Mouse (Mus musculus) brown adipose tissue, adult 24 weeks (tissue): ENCODE measurements at regions not wholly inside any gene's neighbourhood (a gene's known extent, or its start where the extent isn't known, plus 50 kb on each side); places are given as distances from the start of the nearest gene placed in this dataset.

Source experiments
- H3K27ac ChIP-seq: fragments of 200-500 bp; replicated peaks from 2 replicates; pipeline ENCODE4 v1.5.1; 2012; ENCODE audit warnings: low read depth, mild to moderate bottlenecking, low read length
- H3K4me1 ChIP-seq: fragments of 200-500 bp; 2 replicates; pipeline ENCODE4 v1.6.1; 2012; ENCODE audit warnings: low read length, mixed read lengths; ENCODE audit not compliant: control insufficient read depth, insufficient read depth, insufficient read length
- H3K4me3 ChIP-seq: fragments of 200-500 bp; 2 replicates; pipeline ENCODE4 v1.5.1; 2012; ENCODE audit warnings: low read depth, mild to moderate bottlenecking, low read length, moderate library complexity; ENCODE audit not compliant: insufficient read depth

DNA sequence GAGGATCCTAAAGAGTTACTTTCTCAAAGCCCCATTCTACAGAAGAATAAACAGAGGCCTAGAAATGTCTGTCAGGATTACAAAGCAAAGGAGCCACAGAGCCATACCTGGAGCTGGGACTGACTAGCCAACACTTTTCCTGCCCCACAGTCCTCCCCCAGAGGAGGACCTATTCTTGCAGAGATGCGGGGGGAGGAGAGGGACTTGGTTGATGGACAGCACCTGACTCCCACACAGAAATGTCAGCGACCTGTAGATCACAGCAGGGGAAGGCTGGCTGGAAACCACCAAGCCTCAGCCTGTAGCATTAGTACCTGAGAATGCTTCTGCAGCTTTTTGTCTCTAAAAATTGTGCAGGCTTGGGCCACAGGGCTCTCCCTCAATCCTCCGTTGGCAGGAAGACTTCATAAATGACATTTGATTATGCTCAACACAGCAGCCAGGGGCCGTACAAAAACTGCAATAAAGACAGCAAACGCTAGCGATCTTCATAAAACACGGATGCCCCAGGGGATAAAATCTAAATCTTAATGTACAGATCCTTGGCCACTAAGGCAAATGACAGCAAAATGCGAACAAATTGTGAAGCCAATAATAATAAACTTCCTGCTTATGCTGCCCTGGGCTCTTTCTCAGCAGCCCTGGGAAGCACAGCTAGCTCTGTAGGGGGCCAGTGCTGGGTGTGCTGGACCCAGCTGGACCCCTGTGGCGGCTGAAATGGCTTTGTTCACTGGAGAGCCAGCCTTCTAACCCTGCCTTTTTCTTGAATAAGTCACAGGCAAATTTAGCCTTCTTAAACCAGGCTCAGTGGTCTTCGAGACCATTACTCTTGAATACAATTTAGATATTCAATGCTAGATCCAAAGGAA is 489.4 kb upstream of the Camk1g start:
- H3K27ac ChIP-seq: no peak overlapping the region
- H3K4me3 ChIP-seq: no peak overlapping the region
- H3K4me1 ChIP-seq: no peaks in the 10 kb centered on the region

DNA sequence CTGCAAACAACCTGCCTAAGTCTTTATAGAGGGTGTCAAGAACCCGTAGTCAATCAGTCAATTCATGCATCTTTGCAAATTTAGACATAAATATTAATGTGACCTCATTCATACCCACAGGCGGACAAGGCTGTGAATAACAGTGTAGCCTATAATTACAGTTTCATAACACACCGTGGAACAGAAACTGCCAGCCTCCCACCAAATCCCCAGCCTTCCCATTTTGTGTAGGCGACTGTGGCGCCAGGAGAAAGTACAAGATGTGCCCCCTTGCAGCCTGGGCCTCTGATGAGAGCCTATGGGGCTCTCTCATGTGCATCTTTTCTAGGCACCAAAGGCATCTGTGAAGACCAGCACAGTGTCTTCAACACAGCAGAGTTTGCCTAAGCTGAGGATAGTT is 477.8 kb upstream of the Camk1g start:
- Histone ChIP-seq H3K4me1 (no peaks in the 10 kb centered on the region), H3K4me3 (no peak overlapping the region), H3K27ac (no peak overlapping the region)

DNA sequence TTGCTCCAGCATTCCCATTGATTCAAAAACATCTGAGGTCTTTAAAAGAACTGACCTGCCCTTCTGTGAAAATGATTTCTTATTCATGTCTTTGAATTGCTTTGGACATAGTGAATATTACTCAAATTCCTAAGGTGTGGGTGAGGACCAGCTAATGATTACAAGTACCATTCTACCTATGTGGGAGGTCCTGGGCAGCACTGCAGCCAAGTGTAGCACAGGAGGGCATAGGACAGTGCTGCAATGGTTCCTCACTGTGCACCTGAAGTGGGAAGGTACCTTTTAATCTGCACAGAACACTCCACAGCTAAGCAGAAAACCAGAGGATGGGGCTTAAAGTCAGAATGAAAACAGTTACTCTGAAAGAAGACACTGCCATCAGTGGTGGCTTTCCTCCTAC is 474.8 kb upstream of the Camk1g start:
- Histone ChIP-seq H3K4me1 (no peaks in the 10 kb centered on the region), H3K4me3 (no peak overlapping the region), H3K27ac (no peak overlapping the region)

DNA sequence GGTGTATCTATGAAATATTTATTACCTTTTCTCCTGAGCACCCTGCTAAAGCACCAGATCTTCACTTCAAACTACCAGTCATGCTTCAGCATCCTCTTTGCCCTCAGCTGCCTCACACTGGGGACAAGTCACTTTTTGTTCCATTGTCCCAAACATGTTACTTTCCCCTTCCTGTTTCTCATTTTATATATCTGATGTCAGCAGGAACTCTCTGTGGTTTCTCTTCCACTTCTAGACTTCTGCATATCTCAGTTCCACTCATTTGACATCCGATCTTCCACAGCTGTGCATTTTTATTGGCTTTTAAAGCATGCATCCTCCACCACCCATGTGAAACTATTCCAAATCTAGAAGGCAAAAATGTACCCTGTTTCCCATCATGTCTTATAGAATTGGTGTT is 474.4 kb upstream of the Camk1g start:
- Histone ChIP-seq H3K27ac (no peak overlapping the region), H3K4me1 (no peaks in the 10 kb centered on the region), H3K4me3 (no peak overlapping the region)

DNA sequence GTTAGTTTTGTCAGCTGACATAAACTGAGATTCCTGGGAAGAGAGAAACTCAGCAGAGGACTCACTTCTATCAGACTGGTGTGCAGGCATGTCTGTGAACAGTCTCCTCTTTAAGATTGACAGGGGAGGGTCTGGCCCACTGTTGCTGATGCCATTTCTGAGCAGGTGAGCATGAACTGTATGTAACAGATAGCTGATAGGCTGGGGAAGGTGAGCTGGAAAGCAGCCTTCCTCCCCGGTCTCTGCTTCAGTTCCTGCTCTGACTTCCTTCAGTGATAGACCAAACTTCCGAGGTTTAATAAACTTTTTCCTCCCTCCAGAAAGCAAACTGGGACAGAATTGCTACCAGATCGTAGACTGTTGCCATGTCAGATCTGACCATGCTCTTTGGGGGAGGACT is 430.9 kb upstream of the Camk1g start:
- Histone ChIP-seq H3K4me3 (no peak overlapping the region), H3K27ac (no peak overlapping the region), H3K4me1 (no peaks in the 10 kb centered on the region)

DNA sequence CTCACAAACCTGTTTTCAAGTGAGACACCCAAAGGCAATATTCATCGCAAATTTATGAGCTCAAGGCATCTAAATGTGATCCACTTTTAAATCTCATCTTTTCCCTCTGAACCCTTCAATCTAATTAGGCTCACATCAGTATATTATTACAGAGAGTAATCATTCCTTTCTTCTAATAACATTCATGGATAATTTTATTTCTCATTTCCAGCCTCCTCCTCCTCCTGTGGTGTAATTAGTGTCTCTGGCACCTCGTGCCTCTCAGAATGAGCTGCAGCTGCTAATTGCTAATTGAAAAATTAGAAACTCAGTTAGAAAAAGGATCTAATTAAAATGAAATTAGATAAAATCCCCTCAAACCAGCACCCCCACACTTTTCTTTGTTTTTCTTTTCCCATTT is 420.5 kb upstream of the Camk1g start:
- Histone ChIP-seq H3K4me3 (no peak overlapping the region), H3K4me1 (no peaks in the 10 kb centered on the region), H3K27ac (no peak overlapping the region)

DNA sequence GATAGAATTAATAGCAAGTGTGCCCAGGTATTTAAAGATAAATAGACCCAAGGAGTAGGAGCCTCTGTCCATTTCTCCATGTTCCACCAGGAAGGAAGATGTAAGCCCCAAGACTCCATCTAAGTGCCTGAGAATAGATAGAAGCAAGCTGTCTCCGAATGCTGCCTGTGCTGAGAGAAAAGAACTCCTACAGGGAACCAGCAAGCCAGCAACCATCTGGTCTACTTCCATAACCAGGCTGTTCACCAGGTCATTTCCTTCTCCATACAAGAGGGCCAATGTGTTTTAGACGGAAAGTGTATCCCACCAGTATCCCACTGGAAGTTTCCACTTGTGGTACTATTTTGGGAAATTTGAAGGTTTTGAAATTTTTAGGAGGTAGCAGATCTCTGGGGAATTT is 418.4 kb upstream of the Camk1g start:
- no peak overlapping the region for H3K27ac ChIP-seq
- H3K4me3 ChIP-seq: no peak overlapping the region
- H3K4me1 ChIP-seq: no peaks in the 10 kb centered on the region

DNA sequence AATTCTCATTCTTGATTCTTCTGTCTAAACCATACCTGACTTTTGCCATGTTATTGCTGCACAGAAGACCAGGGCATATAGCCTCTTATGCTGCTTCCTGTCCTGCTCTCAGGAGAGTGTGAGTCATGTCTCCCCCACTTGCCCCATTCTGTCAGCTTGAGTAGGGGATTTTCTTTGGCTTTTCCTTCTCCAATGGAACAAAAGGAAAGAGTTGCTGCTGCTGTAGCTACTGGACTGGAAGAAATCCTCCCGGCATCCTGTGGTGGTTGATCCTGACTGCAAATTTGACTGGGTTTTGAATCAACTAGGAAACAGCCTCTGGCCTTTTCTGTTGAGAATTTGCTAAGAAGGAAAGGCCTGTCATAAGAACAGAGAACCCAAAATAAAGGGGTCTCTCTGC is 417.3 kb upstream of the Camk1g start:
- no peaks in the 10 kb centered on the region for H3K4me1 ChIP-seq

DNA sequence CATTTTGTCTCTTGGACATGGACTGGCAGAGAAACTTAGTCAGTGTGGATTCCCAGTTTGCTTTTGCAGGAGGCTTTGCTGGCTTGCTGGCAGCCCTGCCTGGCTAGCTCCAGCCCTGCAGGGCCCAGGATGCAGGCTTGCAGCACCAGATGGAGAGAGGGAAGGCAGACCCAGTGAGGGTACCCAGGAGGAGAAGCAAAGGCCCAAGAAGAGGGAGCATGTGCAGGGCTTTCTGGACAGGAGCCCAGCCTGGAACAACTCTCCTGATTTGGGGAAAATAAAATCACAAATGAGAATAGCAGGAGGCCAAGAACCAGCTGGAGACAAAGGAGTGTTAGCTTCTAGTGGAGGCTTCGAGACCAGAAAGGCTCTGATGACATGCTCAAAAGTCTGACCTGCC is 414.9 kb upstream of the Camk1g start:
- Histone ChIP-seq H3K4me3 (no peak overlapping the region), H3K4me1 (no peaks in the 10 kb centered on the region), H3K27ac (no peak overlapping the region)

More for the DNA sequence above, 417.3 kb upstream of the Camk1g start:
- Histone ChIP-seq H3K4me3 (no peak overlapping the region), H3K27ac (no peak overlapping the region)

DNA sequence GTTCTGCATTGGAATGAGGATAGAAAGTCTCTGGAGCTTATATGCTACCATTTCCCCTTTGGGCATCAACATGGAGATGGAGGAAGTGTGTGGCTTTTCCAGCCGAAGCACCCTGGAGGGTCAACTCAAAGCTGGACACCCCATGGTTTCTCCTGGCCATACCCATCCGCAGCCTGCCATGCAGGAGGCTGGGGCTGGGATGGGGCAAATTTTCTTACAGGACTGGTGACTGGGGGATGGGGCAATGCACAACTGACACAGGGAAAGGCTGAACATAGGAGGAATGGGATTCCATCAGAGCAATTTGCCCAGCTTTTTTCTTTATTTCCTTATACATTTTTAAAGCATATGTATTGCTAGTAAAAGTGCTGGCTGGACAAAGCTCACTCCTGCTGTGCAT is 414.4 kb upstream of the Camk1g start:
- no peak overlapping the region for H3K4me3 ChIP-seq
- H3K27ac ChIP-seq: no peak overlapping the region
- H3K4me1 ChIP-seq: no peaks in the 10 kb centered on the region

DNA sequence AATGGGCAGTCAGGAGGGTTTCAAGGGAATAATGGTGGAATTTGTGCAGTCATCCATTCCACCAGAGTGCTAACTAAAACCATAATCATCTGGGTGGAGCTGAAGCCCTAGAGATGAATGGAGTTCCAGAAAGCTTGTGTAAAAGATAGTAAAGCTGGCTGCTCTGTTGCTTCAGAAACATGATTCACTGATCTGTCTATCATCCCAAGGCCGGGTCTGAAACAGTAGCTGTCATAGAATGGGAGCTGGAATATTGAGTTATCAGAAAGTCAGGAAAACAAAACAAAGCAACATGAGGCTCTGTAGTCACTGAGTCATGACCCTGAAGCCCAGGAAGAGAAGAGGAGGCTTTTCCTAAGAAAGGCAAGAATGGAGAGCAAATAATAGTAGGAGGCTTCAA is 408.1 kb upstream of the Camk1g start:
- H3K4me3 ChIP-seq: no peak overlapping the region
- no peak overlapping the region for H3K27ac ChIP-seq
- no peaks in the 10 kb centered on the region for H3K4me1 ChIP-seq

DNA sequence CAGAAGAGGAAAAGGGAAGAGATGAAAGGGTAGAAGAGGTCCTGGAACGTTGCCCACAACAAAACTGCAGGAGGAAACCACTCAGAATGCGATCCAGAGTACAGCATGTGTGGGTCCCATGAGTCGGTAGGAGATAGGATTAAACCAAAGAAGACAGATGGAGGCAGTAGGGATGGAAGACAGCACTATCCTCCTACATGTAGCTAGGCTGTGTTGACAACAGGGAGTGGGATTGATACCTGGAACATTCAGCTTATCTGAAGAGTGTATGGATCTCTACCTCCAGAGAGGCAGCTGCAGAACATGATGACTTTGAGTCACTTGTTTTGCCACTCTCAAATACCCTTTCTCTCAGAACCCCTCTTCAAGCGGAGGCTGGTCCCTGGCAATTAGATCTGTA is 399.4 kb upstream of the Camk1g start:
- no peak overlapping the region for H3K27ac ChIP-seq

DNA sequence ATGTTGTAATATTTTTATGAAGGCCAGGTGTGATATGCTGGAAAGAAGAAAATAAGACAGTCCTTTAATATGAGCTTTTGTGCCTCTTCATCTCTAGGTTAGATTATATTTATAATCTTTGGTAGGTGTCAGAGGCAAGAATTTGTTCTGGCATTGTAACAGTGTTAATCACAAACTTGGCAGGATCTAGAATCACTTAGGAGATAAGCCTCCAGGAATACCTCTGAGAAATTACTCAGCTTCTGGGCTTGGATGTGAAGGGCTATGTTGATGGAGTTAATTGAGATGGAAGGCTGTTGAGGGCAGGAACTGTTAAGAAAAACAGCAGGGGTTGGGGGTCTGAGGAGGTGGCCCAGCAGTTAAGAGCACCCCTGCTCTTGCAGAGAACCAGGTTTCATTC is 394.0 kb upstream of the Camk1g start:
- H3K27ac ChIP-seq: no peak overlapping the region
- no peaks in the 10 kb centered on the region for H3K4me1 ChIP-seq
- H3K4me3 ChIP-seq: no peak overlapping the region

More for the DNA sequence above, 399.4 kb upstream of the Camk1g start:
- H3K4me3 ChIP-seq: no peak overlapping the region
- no peaks in the 10 kb centered on the region for H3K4me1 ChIP-seq

DNA sequence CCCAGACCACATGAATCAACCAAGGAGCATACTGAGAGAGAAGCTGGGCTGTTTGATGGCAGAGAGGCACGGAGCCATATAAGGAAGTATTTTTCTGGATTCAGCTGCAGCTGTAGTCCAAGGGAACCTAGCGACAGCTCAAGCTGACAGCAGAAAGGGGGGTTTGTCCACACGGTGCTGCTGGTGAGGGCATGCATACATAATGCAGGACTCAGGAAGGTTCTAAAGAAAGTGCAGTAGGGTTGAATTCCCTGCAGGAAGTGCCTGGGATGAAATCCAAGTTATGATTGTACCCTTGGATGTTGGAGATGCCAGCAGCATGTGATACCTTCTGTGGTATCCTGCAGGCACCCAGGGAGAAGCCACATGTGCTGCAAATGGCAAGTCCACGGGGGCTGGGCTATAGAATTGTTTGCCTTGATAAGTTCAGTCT is 381.7 kb upstream of the Camk1g start:
- Histone ChIP-seq H3K4me1 (no peaks in the 10 kb centered on the region), H3K27ac (no peak overlapping the region), H3K4me3 (no peak overlapping the region)

DNA sequence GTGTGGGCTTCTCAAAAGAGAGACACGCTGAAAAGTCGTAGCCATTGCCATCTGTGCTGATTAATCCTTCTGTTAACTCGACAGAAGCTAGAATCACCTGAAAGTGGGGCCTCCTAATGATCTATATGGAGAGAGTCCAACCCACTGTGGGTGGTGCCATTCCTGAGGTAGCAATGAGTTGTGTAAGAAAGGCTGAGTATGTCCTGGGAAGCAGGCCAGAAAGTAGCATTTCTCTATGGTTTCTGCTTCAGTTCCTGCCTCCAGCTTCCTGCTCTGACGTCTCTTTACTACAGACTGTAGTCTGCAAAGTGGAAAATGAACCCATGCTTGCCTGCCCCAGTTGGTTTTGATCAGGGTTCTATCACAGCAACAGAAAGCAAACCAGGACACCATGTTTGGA is 380.8 kb upstream of the Camk1g start:
- Histone ChIP-seq H3K27ac (no peak overlapping the region), H3K4me1 (no peaks in the 10 kb centered on the region), H3K4me3 (no peak overlapping the region)

DNA sequence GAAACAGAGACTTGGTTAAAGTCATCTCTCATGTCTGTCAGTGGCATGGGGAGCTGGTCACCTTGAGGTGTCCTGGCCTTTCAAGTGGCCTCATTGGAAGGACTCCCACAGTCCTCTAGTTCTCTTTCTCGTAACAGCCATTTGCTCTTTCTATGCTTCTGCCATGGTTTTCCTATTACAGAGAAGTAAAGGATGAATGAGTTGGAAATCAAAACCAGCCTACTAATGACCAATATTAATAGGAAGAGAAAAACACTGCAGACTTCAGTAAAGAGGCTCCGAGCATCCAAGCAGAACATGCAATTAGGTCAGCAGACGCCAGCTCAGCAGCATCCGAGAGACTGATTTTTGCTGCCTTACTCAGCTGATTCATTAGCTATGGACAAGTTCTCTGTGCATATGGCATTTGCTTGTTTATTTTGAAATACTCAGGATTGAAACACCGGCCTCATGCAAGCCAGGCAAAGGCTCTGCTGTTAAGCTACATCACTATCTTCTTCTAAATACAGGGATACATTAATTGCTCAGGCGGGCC is 377.4 kb upstream of the Camk1g start:
- Histone ChIP-seq H3K4me3 (no peak overlapping the region), H3K27ac (no peak overlapping the region), H3K4me1 (no peaks in the 10 kb centered on the region)
